Mouse (Mus musculus): ENCODE results near the gene F12. TPM values are rescaled to one million over a fixed set of nuclear protein-coding genes. Genes with fewer than 3 reads are reported as not detected.
"Not testable (repeated sequence)": the region's sequence is repeated elsewhere in the genome, so short reads cannot be mapped to it uniquely, and the experiment has no call there.

Gene F12
- polyA plus RNA-seq, 1 experiment from 2014 or later, result 0.08 TPM

GRCm38 (mm10) chr13:55447543-55447943 is 20.9 kb upstream of the F12 start:
- no peak for ATAC-seq (ENCODE audit: low FRiP score, low read depth)
- no peaks in the 10 kb centered on the region for H3K9me3 ChIP-seq
- H3K27ac ChIP-seq, result no peak overlapping the region
- H3K4me1 ChIP-seq, result peaks cover 32% of the 10 kb centered on the region
- H3K36me3 ChIP-seq, result peaks cover 35% of the 10 kb centered on the region
- H3K9ac ChIP-seq, result peak overlapping the region; percentile 53; the same call in 1 of the 2 replicates
- no peaks in the 10 kb centered on the region for H3K27me3 ChIP-seq
- H3K4me2 ChIP-seq (replicated peaks), result peak overlapping the region; percentile 86; the same call in 1 of the 2 replicates
- WGBS, result 59% methylated on average over 3 of the region's 3 CpGs
- H3K4me3 ChIP-seq, result no peak overlapping the region

- Histone ChIP-seq H3K9me3 (no peaks in the 10 kb centered on the region), H3K27me3 (no peaks in the 10 kb centered on the region), H3K27ac (no peak overlapping the region), H3K9ac (peak overlapping the region; percentile 96), H3K4me3 (peak overlapping the region; percentile 86), H3K4me2 (replicated peaks) (peak overlapping the region; percentile 86), H3K4me1 (peaks cover 32% of the 10 kb centered on the region), H3K36me3 (peaks cover 26% of the 10 kb centered on the region)
- no peak for ATAC-seq (ENCODE audit: low FRiP score, low read depth)
- WGBS, result 83% methylated on average over 6 of the region's 6 CpGs
Observed at GRCm38 (mm10) chr13:55446483-55447105, 20.0 kb upstream of the F12 start.

GRCm38 (mm10) chr13:55445361-55446091 is 18.9 kb upstream of the F12 start:
- Histone ChIP-seq H3K4me1 (peaks cover 32% of the 10 kb centered on the region), H3K4me2 (replicated peaks) (peak overlapping the region; percentile 86), H3K27me3 (no peaks in the 10 kb centered on the region), H3K36me3 (peaks cover 15% of the 10 kb centered on the region), H3K9me3 (no peaks in the 10 kb centered on the region), H3K4me3 (peak overlapping the region; percentile 86), H3K9ac (peak overlapping the region; percentile 96), H3K27ac (peak overlapping the region; percentile 95)
- ATAC-seq (ENCODE audit: low FRiP score, low read depth), result no peak; the same call in 1 of the 2 replicates
- under 1% methylated on average over 66 of the region's 66 CpGs for WGBS

GRCm38 (mm10) chr13:55444937-55445315 is 18.3 kb upstream of the F12 start, which contains the start of gene Grk6:
Gene Grk6, plus strand, starts transcription at chr13:55445072.
- peak within 1 kb of the TSS; percentile 86 for H3K4me3 ChIP-seq
- H3K9me3 ChIP-seq, result no peaks in the 10 kb centered on the region

GRCm38 (mm10) chr13:55444286-55444936 is 17.8 kb upstream of the F12 start:
- Histone ChIP-seq H3K4me1 (peaks cover 32% of the 10 kb centered on the region), H3K9me3 (no peaks in the 10 kb centered on the region), H3K4me2 (replicated peaks) (peak overlapping the region; percentile 86), H3K36me3 (peaks cover 4% of the 10 kb centered on the region; the same call in 1 of the 2 replicates), H3K4me3 (peak overlapping the region; percentile 86), H3K27me3 (no peaks in the 10 kb centered on the region), H3K27ac (peak overlapping the region; percentile 94), H3K9ac (peak overlapping the region; percentile 59)
- WGBS, result 2% methylated on average over 33 of the region's 33 CpGs
- ATAC-seq (ENCODE audit: low FRiP score, low read depth), result peak; percentile 84

More at GRCm38 (mm10) chr13:55444937-55445315, 18.3 kb upstream of the F12 start, which contains the start of gene Grk6:
- WGBS, result 0% methylated on average over 22 of the region's 35 CpGs
- Histone ChIP-seq H3K27me3 (no peaks in the 10 kb centered on the region), H3K4me1 (peaks cover 32% of the 10 kb centered on the region), H3K36me3 (peaks cover 9% of the 10 kb centered on the region), H3K27ac (peak within 1 kb of the TSS; percentile 95), H3K9ac (peak within 1 kb of the TSS; percentile 96), H3K4me2 (replicated peaks) (peak within 1 kb of the TSS; percentile 86)
- ATAC-seq (ENCODE audit: low FRiP score, low read depth), result peak; percentile 96

GRCm38 (mm10) chr13:55443799-55444285 is 17.2 kb upstream of the F12 start:
- Histone ChIP-seq H3K4me3 (peak overlapping the region; percentile 86), H3K27ac (peak overlapping the region; percentile 94), H3K9me3 (no peaks in the 10 kb centered on the region), H3K4me1 (peaks cover 32% of the 10 kb centered on the region), H3K27me3 (no peaks in the 10 kb centered on the region), H3K4me2 (replicated peaks) (peak overlapping the region; percentile 86), H3K9ac (peak overlapping the region; percentile 59; the same call in 1 of the 2 replicates), H3K36me3 (no peaks in the 10 kb centered on the region)
- WGBS, result 42% methylated on average over 9 of the region's 9 CpGs
- ATAC-seq (ENCODE audit: low FRiP score, low read depth), result no peak

- not testable (repeated sequence) for H3K4me1 ChIP-seq; H3K27ac ChIP-seq; H3K4me2 ChIP-seq (replicated peaks); H3K27me3 ChIP-seq; H3K4me3 ChIP-seq; H3K9ac ChIP-seq; ATAC-seq (ENCODE audit: low FRiP score, low read depth); H3K36me3 ChIP-seq
- peaks cover 11% of the 10 kb centered on the region for H3K9me3 ChIP-seq
- 76% methylated on average over 15 of the region's 15 CpGs for WGBS
Observed at GRCm38 (mm10) chr13:55437111-55437629, 10.6 kb upstream of the F12 start.

- H3K4me3 ChIP-seq, result no peak overlapping the region
- H3K27me3 ChIP-seq, result no peaks in the 10 kb centered on the region
- H3K9ac ChIP-seq, result no peak overlapping the region
- H3K27ac ChIP-seq, result no peak overlapping the region
- peaks cover 9% of the 10 kb centered on the region; the same call in 1 of the 2 replicates for H3K9me3 ChIP-seq
- no peaks in the 10 kb centered on the region for H3K4me1 ChIP-seq
- ATAC-seq (ENCODE audit: low FRiP score, low read depth), result no peak
- H3K4me2 ChIP-seq (replicated peaks), result no peak overlapping the region
- WGBS, result 78% methylated on average over 10 of the region's 10 CpGs
- no peaks in the 10 kb centered on the region for H3K36me3 ChIP-seq
Observed at GRCm38 (mm10) chr13:55431889-55432685, 5.5 kb upstream of the F12 start.

GRCm38 (mm10) chr13:55430566-55430965 is 4.0 kb upstream of the F12 start:
- peaks cover 9% of the 10 kb centered on the region; the same call in 1 of the 2 replicates for H3K9me3 ChIP-seq
- WGBS, result 74% methylated on average over 2 of the region's 2 CpGs
- no peak overlapping the region for H3K4me2 ChIP-seq (replicated peaks)
- no peak for ATAC-seq (ENCODE audit: low FRiP score, low read depth)
- H3K9ac ChIP-seq, result no peak overlapping the region
- no peaks in the 10 kb centered on the region for H3K4me1 ChIP-seq
- H3K27me3 ChIP-seq, result no peaks in the 10 kb centered on the region
- no peak overlapping the region for H3K4me3 ChIP-seq
- no peak overlapping the region for H3K27ac ChIP-seq
- H3K36me3 ChIP-seq, result no peaks in the 10 kb centered on the region

- H3K9me3 ChIP-seq, result peaks cover 6% of the 10 kb centered on the region; the same call in 1 of the 2 replicates
- no peak overlapping the region for H3K4me3 ChIP-seq
- H3K4me2 ChIP-seq (replicated peaks), result no peak overlapping the region
- H3K9ac ChIP-seq, result no peak overlapping the region
- no peaks in the 10 kb centered on the region for H3K27me3 ChIP-seq
- no peaks in the 10 kb centered on the region for H3K36me3 ChIP-seq
- H3K27ac ChIP-seq, result no peak overlapping the region
- ATAC-seq (ENCODE audit: low FRiP score, low read depth), result no peak
- WGBS, result 66% methylated on average over 12 of the region's 12 CpGs
- no peaks in the 10 kb centered on the region for H3K4me1 ChIP-seq
Observed at GRCm38 (mm10) chr13:55429226-55429888, 2.8 kb upstream of the F12 start.

All from limb, embryonic 13.5 days (tissue).